Mouse (Mus musculus) left cerebral cortex, adult 11 months (tissue): ENCODE measurements at regions not wholly inside any gene's neighbourhood (a gene's known extent, or its start where the extent isn't known, plus 50 kb on each side); places are given as distances from the start of the nearest gene placed in this dataset.

ENCODE experiments used
- DNase-seq: peaks from one replicate; pipeline ENCODE4 v3.0.0; 2022; ENCODE audit warnings: low spot score

GRCm38 (mm10) chr12:13030333-13030732, 88.6 kb upstream of the Mycn start:
- no peak for DNase-seq

- no peak for DNase-seq
Measured at GRCm38 (mm10) chr12:13028086-13028485, 86.4 kb upstream of the Mycn start.

- no peak for DNase-seq
Measured at GRCm38 (mm10) chr12:13026041-13026580, 84.4 kb upstream of the Mycn start.

GRCm38 (mm10) chr12:13024215-13024841, 82.6 kb upstream of the Mycn start:
- no peak for DNase-seq

GRCm38 (mm10) chr12:13011023-13011761, 69.5 kb upstream of the Mycn start:
- DNase-seq: no peak

GRCm38 (mm10) chr12:13010405-13010804, 68.7 kb upstream of the Mycn start:
- DNase-seq: no peak

- no peak for DNase-seq
Measured at GRCm38 (mm10) chr12:13009470-13009869, 67.8 kb upstream of the Mycn start.

- no peak for DNase-seq
Measured at GRCm38 (mm10) chr12:13002703-13003102, 61.0 kb upstream of the Mycn start.

GRCm38 (mm10) chr12:13002069-13002590, 60.4 kb upstream of the Mycn start:
- no peak for DNase-seq

- DNase-seq: no peak
Measured at GRCm38 (mm10) chr12:12995974-12996361, 54.3 kb upstream of the Mycn start.

- no peak for DNase-seq
Measured at GRCm38 (mm10) chr12:12995061-12995973, 53.6 kb upstream of the Mycn start.

GRCm38 (mm10) chr12:12993894-12994714, 52.4 kb upstream of the Mycn start:
- no peak for DNase-seq
